Mouse (Mus musculus): ENCODE data around the gene Gm49380. TPM values are rescaled to one million over a fixed set of nuclear protein-coding genes. Genes with fewer than 3 reads are reported as not detected.

Gm49380 gene
- 0.08 and 0.10 TPM in 2 replicates for polyA plus RNA-seq (2014; fragmentation: Nextera tagmentation; extraction: Ambion mirVana)

DNA sequence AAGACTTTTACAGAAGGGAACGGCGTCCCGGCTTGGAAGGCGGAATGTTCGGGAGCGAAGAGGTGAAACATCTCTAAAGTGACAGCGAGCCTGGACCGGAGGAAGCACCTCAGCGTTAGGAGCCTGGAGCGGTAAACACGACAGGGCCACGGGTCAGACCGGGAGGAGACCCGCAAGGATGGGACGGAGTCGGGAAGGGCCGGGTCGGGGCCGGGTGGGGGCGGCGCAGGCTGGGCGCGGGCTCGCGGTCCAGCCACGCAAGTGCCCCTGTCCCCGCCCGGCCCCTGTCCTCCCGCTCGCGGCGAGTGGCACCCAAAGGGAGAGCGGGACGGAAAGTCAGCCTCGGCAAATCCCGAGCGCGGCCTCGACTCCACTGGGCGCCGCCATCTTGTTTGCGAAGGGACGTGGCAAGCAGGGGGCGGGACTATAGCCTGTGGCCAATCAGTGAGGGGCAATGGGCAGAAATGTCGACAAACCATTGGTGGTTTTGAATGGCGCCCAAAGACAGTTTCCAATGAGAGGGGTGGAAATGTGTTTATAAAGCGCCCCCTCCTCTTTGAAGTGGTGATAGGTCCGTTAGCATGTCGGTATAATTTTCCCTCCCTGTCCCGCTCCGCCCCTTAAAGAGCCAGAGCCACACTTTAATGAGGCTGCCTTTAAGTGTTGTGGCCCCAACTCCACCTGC lies at the start of gene Gm49380, which contains the start of gene Rnf26:
Gene Gm49380 (minus strand): TSS at position 396 of the 685 bp plus-strand sequence.
Gene Rnf26 (minus strand): TSS at position 413 of the 685 bp plus-strand sequence.
- Histone ChIP-seq H3K4me1 (ENCODE audit: control insufficient read depth, insufficient read depth, low read length) (peaks cover 24% of the 10 kb centered on the region), H3K4me2 (ENCODE audit: low read depth, low read length) (peak within 1 kb of the TSS; percentile 41), H3K27ac (ENCODE audit: low read depth, low read length) (0 out of 2 replicates have a peak within 1 kb of the TSS, but pooled peaks have one; percentile 16), H3K27me3 (ENCODE audit: control insufficient read depth, insufficient read depth, low read length) (no peaks in the 10 kb centered on the region), H3K9ac (replicated peaks; ENCODE audit: low read depth, low read length) (peak within 1 kb of the TSS; percentile 72), H3K9me3 (ENCODE audit: control insufficient read depth, low read length) (no peaks in the 10 kb centered on the region), H3K4me3 (ENCODE audit: low read depth, low read length) (peak within 1 kb of the TSS; percentile 71), H3K36me3 (ENCODE audit: control insufficient read depth, insufficient read depth, low read length) (no peaks in the 10 kb centered on the region; the same call in 1 of the 2 replicates)
- ATAC-seq (ENCODE audit: low read depth), result peak; percentile 96
- WGBS, result under 1% methylated on average over 50 of the region's 51 CpGs

GRCm38 (mm10) chr9:44159886-44160285 lies 46.6 kb upstream of the Gm49380 start:
- no peak overlapping the region for H3K4me3 ChIP-seq (ENCODE audit: low read depth, low read length)
- no peaks in the 10 kb centered on the region for H3K4me1 ChIP-seq (ENCODE audit: control insufficient read depth, insufficient read depth, low read length)
- no peaks in the 10 kb centered on the region for H3K9me3 ChIP-seq (ENCODE audit: control insufficient read depth, low read length)
- no peaks in the 10 kb centered on the region for H3K27me3 ChIP-seq (ENCODE audit: control insufficient read depth, insufficient read depth, low read length)
- H3K36me3 ChIP-seq (ENCODE audit: control insufficient read depth, insufficient read depth, low read length), result peaks cover 53% of the 10 kb centered on the region
- no peak for ATAC-seq (ENCODE audit: low read depth)
- WGBS, result 92% methylated on average over 3 of the region's 3 CpGs
- H3K27ac ChIP-seq (ENCODE audit: low read depth, low read length), result no peak overlapping the region
- H3K4me2 ChIP-seq (ENCODE audit: low read depth, low read length), result no peak overlapping the region
- no peak overlapping the region for H3K9ac ChIP-seq (replicated peaks; ENCODE audit: low read depth, low read length)

- no peaks in the 10 kb centered on the region for H3K4me1 ChIP-seq (ENCODE audit: control insufficient read depth, insufficient read depth, low read length)
- WGBS, result 80% methylated on average over 3 of the region's 3 CpGs
- no peak overlapping the region for H3K4me2 ChIP-seq (ENCODE audit: low read depth, low read length)
- no peak overlapping the region for H3K27ac ChIP-seq (ENCODE audit: low read depth, low read length)
- H3K9ac ChIP-seq (replicated peaks; ENCODE audit: low read depth, low read length), result no peak overlapping the region
- ATAC-seq (ENCODE audit: low read depth), result no peak
- no peak overlapping the region for H3K4me3 ChIP-seq (ENCODE audit: low read depth, low read length)
- no peaks in the 10 kb centered on the region for H3K27me3 ChIP-seq (ENCODE audit: control insufficient read depth, insufficient read depth, low read length)
- H3K9me3 ChIP-seq (ENCODE audit: control insufficient read depth, low read length), result no peaks in the 10 kb centered on the region
- H3K36me3 ChIP-seq (ENCODE audit: control insufficient read depth, insufficient read depth, low read length), result peaks cover 23% of the 10 kb centered on the region
Observed at GRCm38 (mm10) chr9:44147290-44147689, 34.0 kb upstream of the Gm49380 start.

DNA sequence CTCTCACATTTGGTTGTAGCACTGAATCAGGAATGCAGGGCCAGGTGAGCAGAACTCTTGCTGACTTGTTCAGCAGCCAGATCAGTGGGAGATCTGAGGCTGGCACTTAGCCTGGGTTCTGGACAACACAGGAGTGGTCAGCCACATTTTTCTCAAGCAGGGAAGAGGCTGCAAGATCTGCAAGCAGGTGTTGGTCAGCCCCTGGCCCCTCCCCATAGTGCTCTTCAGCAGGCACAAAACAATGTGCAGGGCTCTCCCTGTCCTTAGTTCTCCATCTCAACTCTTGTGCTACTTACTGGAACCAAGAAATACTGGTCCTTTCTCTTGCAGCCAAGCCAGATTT lies 31.4 kb upstream of the Gm49380 start:
- H3K27me3 ChIP-seq (ENCODE audit: control insufficient read depth, insufficient read depth, low read length), result no peaks in the 10 kb centered on the region
- H3K36me3 ChIP-seq (ENCODE audit: control insufficient read depth, insufficient read depth, low read length), result peaks cover 18% of the 10 kb centered on the region; the same call in 1 of the 2 replicates
- H3K4me2 ChIP-seq (ENCODE audit: low read depth, low read length), result no peak overlapping the region
- no peaks in the 10 kb centered on the region for H3K4me1 ChIP-seq (ENCODE audit: control insufficient read depth, insufficient read depth, low read length)
- no peak overlapping the region for H3K27ac ChIP-seq (ENCODE audit: low read depth, low read length)
- no peaks in the 10 kb centered on the region for H3K9me3 ChIP-seq (ENCODE audit: control insufficient read depth, low read length)
- no peak overlapping the region for H3K4me3 ChIP-seq (ENCODE audit: low read depth, low read length)
- H3K9ac ChIP-seq (replicated peaks; ENCODE audit: low read depth, low read length), result no peak overlapping the region
- ATAC-seq (ENCODE audit: low read depth), result no peak

GRCm38 (mm10) chr9:44144023-44144717 lies 30.9 kb upstream of the Gm49380 start:
- no peaks in the 10 kb centered on the region for H3K9me3 ChIP-seq (ENCODE audit: control insufficient read depth, low read length)
- H3K27me3 ChIP-seq (ENCODE audit: control insufficient read depth, insufficient read depth, low read length), result no peaks in the 10 kb centered on the region
- no peak overlapping the region for H3K27ac ChIP-seq (ENCODE audit: low read depth, low read length)
- H3K9ac ChIP-seq (replicated peaks; ENCODE audit: low read depth, low read length), result no peak overlapping the region
- no peak for ATAC-seq (ENCODE audit: low read depth)
- 40% methylated on average over 7 of the region's 8 CpGs for WGBS
- H3K4me3 ChIP-seq (ENCODE audit: low read depth, low read length), result no peak overlapping the region
- no peak overlapping the region for H3K4me2 ChIP-seq (ENCODE audit: low read depth, low read length)
- H3K4me1 ChIP-seq (ENCODE audit: control insufficient read depth, insufficient read depth, low read length), result no peaks in the 10 kb centered on the region
- peaks cover 18% of the 10 kb centered on the region; the same call in 1 of the 2 replicates for H3K36me3 ChIP-seq (ENCODE audit: control insufficient read depth, insufficient read depth, low read length)

DNA sequence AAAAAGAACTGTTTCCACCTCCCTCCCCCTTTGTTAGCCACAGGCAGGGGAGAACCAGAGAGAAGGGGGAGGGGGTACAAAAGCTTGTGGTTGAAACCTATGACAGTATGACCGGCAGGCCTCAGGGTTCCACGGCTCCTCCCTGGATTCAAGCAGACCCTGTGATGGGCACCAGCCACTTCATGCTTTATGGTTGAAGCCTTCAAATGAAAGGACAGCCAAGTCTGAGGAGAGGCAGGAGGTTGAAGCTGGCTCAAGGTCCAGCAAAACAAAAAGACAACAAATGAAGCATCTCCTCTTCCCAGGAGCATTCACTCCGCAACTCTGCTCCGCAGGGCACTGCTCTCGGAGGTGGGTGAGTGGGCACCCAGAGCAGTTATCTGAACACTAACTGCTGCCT lies 30.1 kb upstream of the Gm49380 start:
- H3K4me1 ChIP-seq (ENCODE audit: control insufficient read depth, insufficient read depth, low read length), result no peaks in the 10 kb centered on the region
- H3K27ac ChIP-seq (ENCODE audit: low read depth, low read length), result no peak overlapping the region
- WGBS, result 83% methylated on average over 5 of the region's 5 CpGs

DNA sequence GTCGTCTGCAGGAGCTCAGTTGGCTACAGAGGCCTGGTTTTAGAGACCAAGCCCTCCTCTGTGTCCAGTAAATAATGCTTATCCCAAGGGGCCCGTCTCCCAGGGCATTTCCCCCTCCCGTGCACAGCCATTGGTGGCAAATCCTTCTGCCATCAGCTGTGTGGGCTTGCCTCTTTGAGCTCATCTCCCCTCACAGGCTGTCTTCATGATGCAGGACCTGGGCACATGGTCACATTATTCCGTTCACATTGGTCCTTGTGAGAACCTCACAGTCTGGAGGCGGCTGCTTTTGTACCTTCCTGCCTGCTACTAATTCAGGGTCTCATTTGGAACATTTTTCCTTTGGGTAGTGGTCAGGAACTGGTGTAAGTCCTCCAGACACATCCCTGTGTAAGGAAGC lies 28.7 kb upstream of the Gm49380 start:
- no peak overlapping the region for H3K4me2 ChIP-seq (ENCODE audit: low read depth, low read length)
- peaks cover 11% of the 10 kb centered on the region; the same call in 1 of the 2 replicates for H3K36me3 ChIP-seq (ENCODE audit: control insufficient read depth, insufficient read depth, low read length)

More for the DNA sequence above, 30.1 kb upstream of the Gm49380 start:
- Histone ChIP-seq H3K4me3 (ENCODE audit: low read depth, low read length) (no peak overlapping the region), H3K36me3 (ENCODE audit: control insufficient read depth, insufficient read depth, low read length) (peaks cover 14% of the 10 kb centered on the region; the same call in 1 of the 2 replicates), H3K9me3 (ENCODE audit: control insufficient read depth, low read length) (no peaks in the 10 kb centered on the region), H3K9ac (replicated peaks; ENCODE audit: low read depth, low read length) (no peak overlapping the region), H3K27me3 (ENCODE audit: control insufficient read depth, insufficient read depth, low read length) (no peaks in the 10 kb centered on the region), H3K4me2 (ENCODE audit: low read depth, low read length) (no peak overlapping the region)
- ATAC-seq (ENCODE audit: low read depth), result no peak

DNA sequence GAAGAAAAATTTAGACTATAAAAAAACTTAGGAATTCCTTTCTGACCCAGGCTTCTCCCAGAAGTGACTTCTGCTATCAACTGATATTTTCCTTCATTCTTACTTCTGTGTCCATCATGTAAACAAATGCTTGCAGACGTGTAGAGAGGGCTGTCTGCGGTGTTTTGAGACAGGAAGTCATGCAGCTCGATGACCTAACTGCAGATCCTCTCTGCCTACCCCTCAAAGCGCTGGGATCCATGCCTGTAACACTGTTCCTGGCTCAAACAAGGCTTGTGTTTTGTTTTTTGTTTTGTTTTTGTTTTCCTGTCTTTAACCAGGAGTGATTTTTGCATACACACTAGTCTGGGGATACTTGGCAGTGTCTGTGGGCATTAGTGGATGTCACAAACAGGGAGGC lies 24.5 kb upstream of the Gm49380 start:
- Histone ChIP-seq H3K9me3 (ENCODE audit: control insufficient read depth, low read length) (no peaks in the 10 kb centered on the region), H3K27me3 (ENCODE audit: control insufficient read depth, insufficient read depth, low read length) (peaks cover 23% of the 10 kb centered on the region), H3K9ac (replicated peaks; ENCODE audit: low read depth, low read length) (no peak overlapping the region), H3K27ac (ENCODE audit: low read depth, low read length) (no peak overlapping the region), H3K4me3 (ENCODE audit: low read depth, low read length) (no peak overlapping the region), H3K4me2 (ENCODE audit: low read depth, low read length) (no peak overlapping the region), H3K4me1 (ENCODE audit: control insufficient read depth, insufficient read depth, low read length) (peaks cover 13% of the 10 kb centered on the region), H3K36me3 (ENCODE audit: control insufficient read depth, insufficient read depth, low read length) (0 out of 2 replicates have a peak, but pooled peaks cover 7% of the 10 kb centered on the region)
- 83% methylated on average over 4 of the region's 4 CpGs for WGBS
- no peak for ATAC-seq (ENCODE audit: low read depth)

More for the DNA sequence above, 28.7 kb upstream of the Gm49380 start:
- Histone ChIP-seq H3K27ac (ENCODE audit: low read depth, low read length) (no peak overlapping the region), H3K9ac (replicated peaks; ENCODE audit: low read depth, low read length) (no peak overlapping the region), H3K9me3 (ENCODE audit: control insufficient read depth, low read length) (no peaks in the 10 kb centered on the region), H3K4me3 (ENCODE audit: low read depth, low read length) (no peak overlapping the region), H3K4me1 (ENCODE audit: control insufficient read depth, insufficient read depth, low read length) (no peaks in the 10 kb centered on the region), H3K27me3 (ENCODE audit: control insufficient read depth, insufficient read depth, low read length) (no peaks in the 10 kb centered on the region)
- no peak for ATAC-seq (ENCODE audit: low read depth)
- WGBS, result 64% methylated on average over 5 of the region's 5 CpGs
